Comparison of ENCODE assay signal across 10 mouse cellular contexts in genomic region chr14:62607791-62608196, GRCm38 (mm10). TPM values are rescaled to one million over a fixed set of nuclear protein-coding genes. Genes with fewer than 3 reads are reported as not detected.
DNase-seq lines count a peak whose midpoint lies in the region; ATAC-seq and TF ChIP-seq lines count a peak whose summit lies in the region.
"Had no signal": no experiment of that assay in that cellular context is flagged by ENCODE, and none has a peak within 500 bp of the region (broad histone marks: within the 10 kb centered on the region; RNA-seq: fewer than 3 reads in every experiment).

No protein-coding gene starts in this region.

- H3K9ac ChIP-seq in lung, postnatal 0 days (replicated peaks; ENCODE audit: low read depth), result no peak overlapping the region

- H3K27ac ChIP-seq in lung, postnatal 0 days (ENCODE audit: low read length), result no peak overlapping the region
- H3K27ac ChIP-seq in gastrocnemius, adult 2 months, result no peak overlapping the region

- TF ChIP-seq EP300 in lung, postnatal 0 days (IDR thresholded peaks at IDR 0.05), result no peak

- peak; percentile 75 for DNase-seq in heart, adult 11 months
- DNase-seq in heart, adult 9 months (ENCODE audit: low spot score in 2 of 2), result no peak
- peak; percentile 40 for DNase-seq in lung, postnatal 0 days (ENCODE audit: low spot score)
- DNase-seq in lung, postnatal 36 days, result no peak
- peak; percentile 15 for DNase-seq in cerebellum, adult 11 months
- peak; percentile 38 to 58 for DNase-seq in layer of hippocampus, postnatal 14 days (ENCODE audit: low spot score in 2 of 2)
- no peak for DNase-seq in gastrocnemius, adult 2 months
- DNase-seq in gastrocnemius, adult 18-20 months (ENCODE audit: low spot score), result no peak

- H3K9me3 ChIP-seq in lung, postnatal 0 days (ENCODE audit: low read length), result no peaks in the 10 kb centered on the region

- H3K4me2 ChIP-seq in lung, postnatal 0 days (replicated peaks; ENCODE audit: low read depth, low read length), result no peak overlapping the region

- TF ChIP-seq CTCF in lung, postnatal 0 days (IDR thresholded peaks at IDR 0.05), result peak; percentile 59
- no peak; the same call in 1 of the 2 replicates for TF ChIP-seq CTCF in gastrocnemius, adult 2 months (IDR thresholded peaks at IDR 0.05)

- H3K36me3 ChIP-seq in lung, postnatal 0 days (ENCODE audit: insufficient read depth, low read length), result no peaks in the 10 kb centered on the region

- H3K4me3 ChIP-seq in lung, postnatal 0 days (ENCODE audit: low read depth, low read length), result no peak overlapping the region
- no peak overlapping the region for H3K4me3 ChIP-seq in gastrocnemius, adult 2 months

- ATAC-seq in lung, postnatal 0 days, result no peak

- 54% methylated on average over 8 of the region's 8 CpGs for WGBS in lung, postnatal 0 days

- no peaks in the 10 kb centered on the region for H3K4me1 ChIP-seq in lung, postnatal 0 days (ENCODE audit: insufficient read depth, low read depth, low read length)

- no peaks in the 10 kb centered on the region for H3K27me3 ChIP-seq in lung, postnatal 0 days (replicated peaks; ENCODE audit: insufficient read depth, low read length)

- intact Hi-C loops in gastrocnemius, adult 2 months (cut with DNase I), result no loop called here

RNA-seq across cellular contexts. Expression of gene Gm4131, which starts 41.1 kb away (rescaled TPM):
- polyA plus RNA-seq in lung, postnatal 0 days (2015; fragmentation: Nextera tagmentation; extraction: Ambion mirVana), result not detected in 2 replicates
- total RNA-seq in layer of hippocampus, postnatal 14 days (2021), result not detected
- total RNA-seq in gastrocnemius, adult 2 months (2021), result not detected
- total RNA-seq in gastrocnemius, adult 18-20 months (2021), result not detected
- total RNA-seq: left cerebral cortex, postnatal 36 days had no signal

RNA-seq across cellular contexts. Expression of gene Fam124a, which starts 52.3 kb away (rescaled TPM):
- 9.4 and 10.2 TPM in 2 replicates for polyA plus RNA-seq in lung, postnatal 0 days (2015; fragmentation: Nextera tagmentation; extraction: Ambion mirVana)
- 10 to 100 TPM; 19.4 to 21.8 TPM for total RNA-seq in layer of hippocampus, postnatal 14 days (2021)
- 1 to 10 TPM; 2.9 to 3.9 TPM for total RNA-seq in gastrocnemius, adult 2 months (2021)
- total RNA-seq in gastrocnemius, adult 18-20 months (2021), result 1 to 10 TPM; 2.2 to 2.9 TPM

RNA-seq across cellular contexts. Expression of gene Serpine3, which starts 55.7 kb away (rescaled TPM):
- not detected in 2 replicates for polyA plus RNA-seq in lung, postnatal 0 days (2015; fragmentation: Nextera tagmentation; extraction: Ambion mirVana)
- not detected for total RNA-seq in layer of hippocampus, postnatal 14 days (2021)
- total RNA-seq in gastrocnemius, adult 2 months (2021), result not detected
- total RNA-seq in gastrocnemius, adult 18-20 months (2021), result not detected
- total RNA-seq: left cerebral cortex, postnatal 36 days had no signal
- polyA plus RNA-seq: testis, adult 2 months had no signal

Comparison
In these comparisons a context has a peak if more than half of its experiments do, and no peak if none do; other contexts are left out.
1. DNase-seq: peak in heart, adult 11 months (single experiment), lung, postnatal 0 days (single experiment), cerebellum, adult 11 months (single experiment) and layer of hippocampus, postnatal 14 days (2 of 2); none in heart, adult 9 months (0 of 2), lung, postnatal 36 days (single experiment), gastrocnemius, adult 2 months (single experiment) and gastrocnemius, adult 18-20 months (single experiment).
2. RNA of gene Fam124a, which starts 52.3 kb away (total RNA-seq): 19.4 to 21.8 TPM in layer of hippocampus, postnatal 14 days; 2.9 to 3.9 TPM in gastrocnemius, adult 2 months and 2.2 to 2.9 TPM in gastrocnemius, adult 18-20 months; every median in the first group is over 4 times any median in the second.